Mouse (Mus musculus): Measurements from ENCODE around the gene Jmjd8. TPM values are rescaled to one million over a fixed set of nuclear protein-coding genes. Genes with fewer than 3 reads are reported as not detected.
A peak's percentile ranks its signal among the peaks of the same experiment; 100 is the strongest.

Gene Jmjd8
- total and polyA plus RNA-seq, 2 experiments from 2014 or later = 26.2 to 32.2 TPM

DNA sequence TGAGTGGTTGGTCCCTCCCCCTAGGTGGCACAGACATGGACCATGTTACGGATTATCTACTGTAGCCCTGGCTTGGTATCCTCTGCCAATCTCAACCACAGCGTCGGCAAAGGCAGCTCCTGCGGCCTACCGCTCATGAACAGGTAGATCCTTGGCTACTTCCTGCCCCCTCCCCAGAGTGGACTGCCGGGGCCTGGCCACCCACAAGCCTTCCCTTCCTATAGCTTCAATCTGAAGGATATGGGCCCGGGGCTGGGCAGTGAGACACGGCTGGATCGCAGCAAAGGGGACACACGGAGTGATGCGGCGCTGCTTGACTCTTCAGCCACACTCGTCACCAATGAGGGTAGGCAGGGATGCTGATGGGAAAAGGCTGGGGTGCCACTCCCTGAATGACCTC, 1.7 kb upstream of the Jmjd8 start:
- DNase-seq (ENCODE audit: low spot score) (no peak), ATAC-seq (ENCODE audit: insufficient read depth, low read depth) (no peak)
- peaks cover 35% of the 10 kb centered on the region for H3K4me1 ChIP-seq (ENCODE audit: control insufficient read depth, insufficient read depth)

DNA sequence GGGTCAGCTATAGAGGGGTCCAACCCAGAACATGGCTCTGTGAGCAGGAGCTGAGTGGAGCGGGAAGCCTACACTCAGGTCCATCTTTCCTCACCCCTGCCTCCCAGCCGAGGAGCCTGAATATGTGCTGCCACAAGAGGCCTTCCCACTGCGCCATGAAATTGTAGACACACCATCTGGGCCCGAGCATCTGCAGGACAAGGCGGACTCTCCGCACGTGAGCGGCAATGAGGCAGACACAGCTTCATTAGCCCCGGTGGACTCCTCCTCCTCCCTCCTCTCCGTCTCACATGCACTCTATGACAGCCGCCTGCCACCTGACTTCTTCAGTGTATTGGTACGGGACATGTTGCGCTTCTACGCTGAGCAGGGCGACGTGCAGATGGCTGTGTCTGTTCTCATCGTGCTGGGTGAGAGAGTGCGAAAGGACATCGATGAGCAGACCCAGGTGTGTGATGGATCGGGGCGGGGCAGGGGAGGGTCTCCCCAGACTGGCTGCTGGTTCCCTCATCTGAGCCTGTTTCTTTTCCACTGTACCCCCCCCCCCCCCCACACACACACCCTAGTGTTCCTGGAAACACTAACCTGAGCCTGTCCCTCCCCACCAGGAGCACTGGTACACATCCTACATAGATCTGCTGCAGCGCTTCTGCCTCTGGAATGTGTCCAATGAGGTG, 983 bp upstream of the Jmjd8 start:
- Histone ChIP-seq H3K4me1 (ENCODE audit: control insufficient read depth, insufficient read depth) (peaks cover 37% of the 10 kb centered on the region), H3K27me3 (ENCODE audit: control insufficient read depth, insufficient read depth, low read length) (no peaks in the 10 kb centered on the region; the same call in 1 of the 2 replicates), H3K27ac (ENCODE audit: low read depth) (no peak overlapping the region), H3K4me3 (ENCODE audit: low read depth, low read length) (no peak overlapping the region), H3K36me3 (replicated peaks; ENCODE audit: control insufficient read depth, insufficient read depth, low read length) (peaks cover 33% of the 10 kb centered on the region), H3K9me3 (replicated peaks; ENCODE audit: control insufficient read depth, low read length) (no peaks in the 10 kb centered on the region), H3K4me2 (ENCODE audit: low read depth, low read length) (no peak overlapping the region), H3K9ac (replicated peaks; ENCODE audit: low read depth, low read length) (no peak overlapping the region)
- 90% methylated on average over 22 of the region's 22 CpGs for WGBS
- no peak for DNase-seq (ENCODE audit: low spot score)
- ATAC-seq (ENCODE audit: insufficient read depth, low read depth) = no peak
- TF ChIP-seq EP300 (IDR thresholded peaks at IDR 0.05; ENCODE audit: low read depth) (no peak), CTCF (IDR thresholded peaks at IDR 0.05; ENCODE audit: low read depth) (no peak)

More for the DNA sequence above, 1.7 kb upstream of the Jmjd8 start:
- 85% methylated on average over 13 of the region's 13 CpGs for WGBS
- Histone ChIP-seq H3K36me3 (replicated peaks; ENCODE audit: control insufficient read depth, insufficient read depth, low read length) (peaks cover 33% of the 10 kb centered on the region), H3K27ac (ENCODE audit: low read depth) (no peak overlapping the region), H3K9me3 (replicated peaks; ENCODE audit: control insufficient read depth, low read length) (no peaks in the 10 kb centered on the region), H3K9ac (replicated peaks; ENCODE audit: low read depth, low read length) (no peak overlapping the region), H3K4me3 (ENCODE audit: low read depth, low read length) (no peak overlapping the region), H3K27me3 (ENCODE audit: control insufficient read depth, insufficient read depth, low read length) (no peaks in the 10 kb centered on the region; the same call in 1 of the 2 replicates), H3K4me2 (ENCODE audit: low read depth, low read length) (no peak overlapping the region)
- no peak for TF ChIP-seq CTCF (IDR thresholded peaks at IDR 0.05; ENCODE audit: low read depth)
- TF ChIP-seq EP300 (IDR thresholded peaks at IDR 0.05; ENCODE audit: low read depth) = no peak

DNA sequence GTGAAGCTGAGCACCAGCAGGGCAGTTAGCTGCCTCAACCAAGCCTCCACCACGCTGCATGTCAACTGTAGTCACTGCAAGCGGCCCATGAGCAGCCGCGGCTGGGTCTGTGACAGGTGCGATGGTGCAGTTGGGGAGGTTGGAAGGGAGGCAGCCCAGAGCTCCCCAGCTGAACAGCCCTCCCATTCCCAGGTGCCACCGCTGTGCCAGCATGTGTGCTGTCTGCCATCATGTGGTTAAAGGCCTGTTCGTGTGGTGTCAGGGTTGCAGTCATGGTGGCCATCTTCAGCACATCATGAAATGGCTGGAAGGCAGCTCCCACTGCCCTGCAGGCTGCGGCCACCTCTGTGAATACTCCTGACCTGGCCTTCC, 458 bp upstream of the Jmjd8 start:
- Histone ChIP-seq H3K4me3 (ENCODE audit: low read depth, low read length) (peak overlapping the region; percentile 65), H3K9me3 (replicated peaks; ENCODE audit: control insufficient read depth, low read length) (no peaks in the 10 kb centered on the region), H3K27ac (ENCODE audit: low read depth) (peak overlapping the region; percentile 87; the same call in 1 of the 2 replicates), H3K4me1 (ENCODE audit: control insufficient read depth, insufficient read depth) (peaks cover 37% of the 10 kb centered on the region), H3K27me3 (ENCODE audit: control insufficient read depth, insufficient read depth, low read length) (no peaks in the 10 kb centered on the region), H3K36me3 (replicated peaks; ENCODE audit: control insufficient read depth, insufficient read depth, low read length) (peaks cover 33% of the 10 kb centered on the region), H3K9ac (replicated peaks; ENCODE audit: low read depth, low read length) (no peak overlapping the region), H3K4me2 (ENCODE audit: low read depth, low read length) (peak overlapping the region; percentile 92)
- 85% methylated on average over 8 of the region's 8 CpGs for WGBS
- DNase-seq (ENCODE audit: low spot score) = no peak
- ATAC-seq (ENCODE audit: insufficient read depth, low read depth) = no peak
- TF ChIP-seq EP300 (IDR thresholded peaks at IDR 0.05; ENCODE audit: low read depth) (no peak), CTCF (IDR thresholded peaks at IDR 0.05; ENCODE audit: low read depth) (no peak)

DNA sequence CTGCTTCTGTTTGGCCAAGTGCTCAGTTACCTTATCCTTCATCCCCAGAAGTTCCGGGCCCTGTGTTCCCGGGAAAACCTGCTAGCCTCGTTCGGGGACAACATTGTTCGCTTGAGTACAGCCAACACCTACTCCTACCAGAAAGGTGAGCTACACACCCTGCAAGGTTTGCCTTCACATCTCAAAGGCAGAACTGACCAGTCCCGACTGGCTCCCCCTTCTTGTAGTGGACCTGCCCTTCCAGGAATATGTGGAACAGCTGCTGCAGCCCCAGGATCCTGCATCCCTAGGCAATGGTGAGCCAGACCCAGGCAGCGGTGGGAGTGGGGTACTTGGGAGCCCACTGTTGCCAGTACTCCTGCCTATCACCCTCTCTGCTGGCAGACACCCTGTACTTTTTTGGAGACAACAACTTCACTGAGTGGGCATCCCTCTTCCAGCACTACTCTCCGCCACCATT, 921 bp downstream of the Jmjd8 start:
- Histone ChIP-seq H3K27me3 (ENCODE audit: control insufficient read depth, insufficient read depth, low read length) (no peaks in the 10 kb centered on the region), H3K9ac (replicated peaks; ENCODE audit: low read depth, low read length) (peak overlapping the region; percentile 77), H3K4me3 (ENCODE audit: low read depth, low read length) (peak overlapping the region; percentile 65), H3K27ac (ENCODE audit: low read depth) (peak overlapping the region; percentile 87), H3K4me2 (ENCODE audit: low read depth, low read length) (peak overlapping the region; percentile 92), H3K9me3 (replicated peaks; ENCODE audit: control insufficient read depth, low read length) (no peaks in the 10 kb centered on the region), H3K4me1 (ENCODE audit: control insufficient read depth, insufficient read depth) (peaks cover 33% of the 10 kb centered on the region), H3K36me3 (replicated peaks; ENCODE audit: control insufficient read depth, insufficient read depth, low read length) (peaks cover 33% of the 10 kb centered on the region)
- DNase-seq (ENCODE audit: low spot score) (no peak), ATAC-seq (ENCODE audit: insufficient read depth, low read depth) (no peak)
- 30% methylated on average over 8 of the region's 8 CpGs for WGBS
- TF ChIP-seq EP300 (IDR thresholded peaks at IDR 0.05; ENCODE audit: low read depth) (no peak), CTCF (IDR thresholded peaks at IDR 0.05; ENCODE audit: low read depth) (no peak)

DNA sequence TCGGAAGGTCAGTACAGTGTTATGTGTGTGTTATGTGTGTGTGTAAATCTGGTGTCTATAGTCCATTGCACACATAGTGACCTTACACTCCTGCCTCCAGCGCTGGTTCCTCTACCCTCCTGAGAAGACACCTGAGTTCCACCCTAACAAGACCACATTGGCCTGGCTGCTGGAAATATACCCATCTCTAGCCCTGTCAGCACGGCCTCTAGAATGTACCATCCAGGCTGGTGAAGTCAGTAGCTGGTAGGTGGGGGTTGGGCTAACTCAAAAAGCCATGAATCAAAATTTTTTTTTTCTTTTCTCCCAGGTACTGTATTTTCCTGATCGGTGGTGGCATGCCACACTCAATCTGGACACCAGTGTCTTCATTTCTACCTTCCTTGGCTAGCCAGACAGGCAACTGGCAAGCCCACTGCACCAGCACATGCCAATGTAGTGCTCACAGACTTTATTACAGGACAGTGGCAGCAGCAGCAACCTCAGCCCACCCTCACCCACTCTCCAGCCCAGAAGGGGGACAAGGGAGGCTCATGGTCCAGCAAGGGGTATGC, 1.6 kb downstream of the Jmjd8 start:
- no peaks in the 10 kb centered on the region for H3K27me3 ChIP-seq (ENCODE audit: control insufficient read depth, insufficient read depth, low read length)
- ATAC-seq (ENCODE audit: insufficient read depth, low read depth) (no peak), DNase-seq (ENCODE audit: low spot score) (no peak)
- TF ChIP-seq CTCF (IDR thresholded peaks at IDR 0.05; ENCODE audit: low read depth) (no peak), EP300 (IDR thresholded peaks at IDR 0.05; ENCODE audit: low read depth) (no peak)
- H3K27ac ChIP-seq (ENCODE audit: low read depth) = no peak overlapping the region
- no peaks in the 10 kb centered on the region for H3K9me3 ChIP-seq (replicated peaks; ENCODE audit: control insufficient read depth, low read length)
- H3K4me3 ChIP-seq (ENCODE audit: low read depth, low read length) = no peak overlapping the region
- H3K4me1 ChIP-seq (ENCODE audit: control insufficient read depth, insufficient read depth) = peaks cover 39% of the 10 kb centered on the region
- H3K36me3 ChIP-seq (replicated peaks; ENCODE audit: control insufficient read depth, insufficient read depth, low read length) = peaks cover 33% of the 10 kb centered on the region
- WGBS = 74% methylated on average over 4 of the region's 4 CpGs
- no peak overlapping the region for H3K9ac ChIP-seq (replicated peaks; ENCODE audit: low read depth, low read length)
- H3K4me2 ChIP-seq (ENCODE audit: low read depth, low read length) = no peak overlapping the region

All from heart, postnatal 0 days (tissue).